Mouse (Mus musculus) kidney, adult 11 months (tissue): ENCODE results near the gene Nop2.

Experiments
- DNase-seq: peaks from one replicate; pipeline ENCODE4 v3.0.0; 2022

Nop2 gene

GRCm38 (mm10) chr6:125131302-125132156 is at the start of gene Nop2:
Nop2 (plus strand) TSS chr6:125131909.
- DNase-seq: peak; percentile 88

DNA sequence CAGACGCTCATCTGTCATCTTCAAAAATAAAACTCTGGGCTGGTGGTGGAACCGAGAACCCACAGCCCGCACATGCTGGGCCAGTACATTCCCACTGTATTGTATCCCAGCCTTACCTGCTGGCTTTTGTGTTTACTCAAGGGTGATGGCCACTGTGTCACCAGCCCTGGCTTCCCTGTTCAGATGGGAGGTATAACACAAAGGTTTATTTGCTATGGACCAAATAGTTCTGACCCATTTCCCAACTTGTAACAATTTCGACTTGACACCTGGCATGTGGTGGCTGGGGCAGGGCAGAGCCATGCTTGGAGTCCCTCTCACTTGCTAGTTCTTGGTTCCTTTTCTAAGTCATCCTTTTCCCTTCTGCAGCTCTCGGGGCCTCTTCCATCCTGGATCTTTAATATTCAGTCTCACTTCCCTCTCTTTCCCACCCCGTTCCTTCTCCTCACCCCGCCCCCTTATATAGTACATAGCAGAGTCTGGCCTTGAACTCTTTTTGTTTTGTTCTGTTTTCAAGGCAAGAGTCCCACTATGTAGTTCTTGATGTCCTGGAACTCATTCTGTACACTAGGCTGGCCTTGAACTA is 48.8 kb upstream of the Nop2 start:
- no peak for DNase-seq

DNA sequence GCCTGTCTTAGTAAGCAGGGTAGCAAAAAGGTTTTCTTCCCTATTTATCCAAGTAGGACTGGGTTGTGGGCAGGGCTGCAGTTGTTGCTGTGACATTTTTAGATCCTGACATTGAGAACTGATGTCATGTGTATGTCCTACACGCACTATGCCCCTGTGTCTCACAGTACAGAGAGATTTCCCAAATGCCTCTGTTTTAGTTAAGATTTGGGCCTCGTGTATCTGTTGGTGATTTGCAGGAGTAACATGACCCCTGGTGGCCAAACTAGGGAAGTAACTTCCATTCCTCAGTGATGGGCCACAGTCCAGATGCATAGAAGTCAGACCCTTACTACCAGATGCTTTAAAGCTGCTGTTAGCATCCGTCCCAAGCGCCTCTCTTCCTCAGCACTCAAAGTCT is 47.3 kb upstream of the Nop2 start:
- no peak for DNase-seq

GRCm38 (mm10) chr6:125087937-125088336 is 43.8 kb upstream of the Nop2 start:
- no peak for DNase-seq

DNA sequence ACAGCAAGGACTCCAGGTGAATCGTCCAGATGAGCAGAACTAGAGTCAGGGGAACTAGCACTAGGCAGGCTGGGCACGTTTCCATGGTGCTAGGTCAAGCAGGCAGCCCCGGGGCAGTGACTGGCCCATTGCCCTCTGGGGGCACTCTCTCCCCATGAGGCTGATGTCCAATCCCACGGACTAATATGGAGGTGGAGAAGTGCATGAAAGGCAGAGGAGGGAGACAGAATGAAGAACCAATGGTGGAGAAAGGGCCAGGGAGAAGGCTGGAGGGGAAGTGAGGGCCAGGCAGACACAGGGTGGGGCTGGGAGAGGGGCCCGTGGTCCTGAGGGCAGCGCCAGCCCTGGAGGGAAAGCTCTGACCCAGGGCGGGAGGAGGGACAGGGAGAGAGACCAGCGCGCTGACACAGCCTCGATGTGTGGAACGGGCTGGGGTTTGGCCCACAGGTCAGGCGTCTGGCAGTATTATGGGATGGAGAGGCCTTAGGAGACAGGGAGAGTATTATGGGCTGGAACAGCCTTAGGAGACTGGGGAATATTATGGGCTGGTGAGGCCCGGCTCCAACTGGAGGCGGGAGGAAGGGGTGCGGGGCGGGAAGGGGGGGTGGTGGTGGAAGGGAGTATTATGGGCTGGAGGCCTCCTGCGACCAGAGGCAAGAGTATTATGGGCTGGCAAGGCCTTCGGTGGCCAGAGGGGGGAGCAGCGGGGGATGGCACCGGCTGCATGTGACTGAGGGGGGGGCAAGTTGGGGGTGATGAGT is 43.0 kb upstream of the Nop2 start:
- DNase-seq: peak; percentile 93

GRCm38 (mm10) chr6:125089521-125090321 is 42.0 kb upstream of the Nop2 start:
- peak; percentile 88 for DNase-seq

DNA sequence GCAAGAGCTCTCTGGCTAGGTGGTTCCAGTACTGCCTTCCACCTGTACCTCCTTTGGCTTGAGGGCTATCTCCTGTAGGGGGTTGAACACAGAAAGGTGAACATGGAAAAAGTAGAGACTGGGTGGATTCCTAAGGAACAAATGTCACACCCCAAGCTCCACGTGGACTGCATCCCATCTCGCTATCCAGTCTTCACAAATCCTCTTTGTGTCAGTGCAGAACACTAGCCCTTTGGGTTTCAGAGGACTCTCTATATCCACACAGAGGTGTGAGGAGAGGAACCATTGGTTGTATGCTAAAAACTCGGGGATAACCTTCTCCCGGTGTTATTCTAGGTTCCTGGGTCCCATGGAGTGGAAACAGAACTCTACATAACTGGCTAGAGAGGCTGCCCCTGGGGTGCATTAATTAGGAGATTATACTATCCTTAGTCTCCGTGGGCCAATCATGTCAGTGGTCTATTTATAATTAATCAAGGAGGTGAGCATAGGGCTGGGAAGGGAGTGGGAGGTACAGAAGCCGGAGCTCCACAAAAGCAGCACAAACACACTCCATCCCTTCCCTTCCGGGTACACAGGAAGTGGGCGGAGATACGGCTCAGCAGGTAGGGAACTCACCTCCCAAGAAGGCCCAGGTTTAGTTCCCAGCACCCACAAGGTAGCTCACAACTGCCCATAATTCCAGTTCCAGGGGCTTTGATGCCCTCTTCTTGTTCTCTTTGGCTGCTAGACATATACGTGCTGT is 41.2 kb upstream of the Nop2 start:
- DNase-seq: no peak

GRCm38 (mm10) chr6:125092372-125092771 is 39.3 kb upstream of the Nop2 start:
- DNase-seq: no peak

- DNase-seq: no peak
Observed at GRCm38 (mm10) chr6:125094843-125095242, 36.9 kb upstream of the Nop2 start.

- peak; percentile 92 for DNase-seq
Observed at GRCm38 (mm10) chr6:125095391-125096278, 36.1 kb upstream of the Nop2 start, which contains the start of gene Chd4. Chd4 (plus strand) TSS chr6:125095981.

- no peak for DNase-seq
Observed at GRCm38 (mm10) chr6:125096279-125096596, 35.5 kb upstream of the Nop2 start.

DNA sequence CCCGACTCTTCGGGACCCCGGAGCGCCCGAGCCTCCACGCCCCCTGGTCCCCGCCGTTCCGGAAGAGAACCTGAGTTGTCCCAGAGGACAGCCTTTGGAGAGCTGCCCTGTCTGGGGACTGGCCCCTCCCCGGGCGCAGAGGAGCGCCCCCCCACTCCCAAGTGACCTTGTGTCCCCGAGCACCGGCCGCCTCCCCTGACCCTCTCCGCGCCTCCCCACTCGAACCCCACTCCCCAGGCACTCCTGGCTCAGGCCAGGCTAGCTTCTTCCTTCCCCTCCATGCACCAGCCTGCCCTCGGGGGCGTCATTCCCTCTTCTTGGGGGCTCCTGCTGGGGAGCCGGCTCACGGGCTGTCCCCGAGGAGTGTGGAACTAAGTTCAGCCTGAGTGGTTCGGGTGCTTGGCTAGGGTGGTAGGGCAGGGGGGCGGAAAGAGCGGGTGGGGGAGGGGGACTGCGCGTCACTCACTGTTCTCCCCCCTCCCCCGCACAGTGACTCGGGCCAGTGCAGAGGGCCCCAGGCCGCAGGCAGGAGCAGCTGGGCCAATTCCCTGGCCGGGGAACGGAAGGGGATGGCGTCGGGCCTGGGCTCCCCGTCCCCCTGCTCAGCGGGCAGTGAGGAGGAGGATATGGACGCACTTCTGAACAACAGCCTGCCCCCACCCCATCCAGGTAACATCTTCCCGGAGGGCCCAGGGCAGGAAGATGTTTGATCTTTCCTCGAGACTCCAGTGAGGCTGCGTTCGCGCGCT is 34.9 kb upstream of the Nop2 start:
- DNase-seq: peak; percentile 69

GRCm38 (mm10) chr6:125097346-125097689 is 34.4 kb upstream of the Nop2 start:
- DNase-seq: no peak

DNA sequence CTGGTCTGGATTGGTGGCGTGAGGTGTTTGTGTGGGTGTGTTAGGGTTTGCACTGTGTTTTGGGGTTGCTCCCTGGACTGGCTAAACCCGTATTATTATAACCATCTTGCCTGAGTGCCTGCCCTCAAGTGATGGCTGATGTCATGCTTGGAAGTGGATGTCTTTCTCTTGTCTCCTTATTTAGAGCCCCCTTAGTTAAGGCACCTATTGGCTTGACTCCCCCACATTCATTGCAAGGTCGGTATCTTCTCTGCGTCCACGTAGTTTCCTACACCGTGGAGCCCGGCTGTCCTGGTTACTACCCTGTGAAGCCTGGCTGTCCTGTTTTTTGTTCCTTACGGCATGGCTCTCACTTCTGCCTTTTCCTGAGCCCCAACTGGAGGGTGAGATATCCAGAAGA is 33.8 kb upstream of the Nop2 start:
- no peak for DNase-seq

DNA sequence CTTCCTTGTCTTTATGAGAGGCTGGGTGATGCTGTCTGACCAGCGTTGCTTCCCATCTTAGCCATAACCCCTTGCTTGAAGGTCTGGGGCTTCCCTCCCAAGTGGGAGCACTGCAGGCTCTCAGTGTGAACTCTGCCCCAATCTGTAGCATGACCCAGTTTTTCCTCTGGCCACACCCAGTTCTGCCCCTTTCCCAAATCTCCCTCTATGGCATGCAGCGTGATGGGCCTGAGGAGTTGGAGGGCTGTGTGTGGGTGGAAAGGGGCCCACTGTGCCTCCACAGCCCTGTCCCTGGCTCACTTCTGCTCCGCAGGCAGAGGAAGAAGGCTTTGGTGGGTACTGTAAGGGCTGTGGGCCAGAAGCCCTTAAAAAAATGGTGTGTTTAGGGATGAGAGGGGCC is 33.2 kb upstream of the Nop2 start:
- no peak for DNase-seq

DNA sequence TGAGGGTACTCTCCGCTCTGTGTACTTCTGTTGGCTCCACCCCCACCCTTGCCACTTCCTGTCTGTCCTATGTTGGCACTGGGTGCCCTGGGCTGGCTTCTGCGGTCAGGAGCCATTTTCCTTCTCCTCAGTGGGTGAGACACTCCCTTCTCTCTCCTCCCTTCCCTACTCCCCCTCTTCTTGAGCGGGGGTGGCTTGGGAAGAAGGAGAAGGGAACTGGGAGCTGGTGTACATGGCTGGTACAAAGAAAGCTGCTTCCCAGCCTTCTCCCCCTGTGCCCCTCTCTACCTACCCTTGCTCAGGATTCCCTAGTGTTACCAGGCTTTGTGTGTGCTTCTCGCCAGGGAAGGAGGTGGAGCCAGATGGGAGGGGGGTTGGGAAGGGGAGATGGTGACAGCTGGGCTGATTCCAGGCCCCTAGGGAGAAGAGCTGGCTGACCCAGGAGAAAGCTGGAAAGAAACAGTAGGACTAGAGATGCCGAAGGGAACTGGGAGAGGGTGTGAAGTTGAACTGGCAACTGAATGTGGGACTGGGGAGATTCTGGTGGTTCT is 32.2 kb upstream of the Nop2 start:
- no peak for DNase-seq

DNA sequence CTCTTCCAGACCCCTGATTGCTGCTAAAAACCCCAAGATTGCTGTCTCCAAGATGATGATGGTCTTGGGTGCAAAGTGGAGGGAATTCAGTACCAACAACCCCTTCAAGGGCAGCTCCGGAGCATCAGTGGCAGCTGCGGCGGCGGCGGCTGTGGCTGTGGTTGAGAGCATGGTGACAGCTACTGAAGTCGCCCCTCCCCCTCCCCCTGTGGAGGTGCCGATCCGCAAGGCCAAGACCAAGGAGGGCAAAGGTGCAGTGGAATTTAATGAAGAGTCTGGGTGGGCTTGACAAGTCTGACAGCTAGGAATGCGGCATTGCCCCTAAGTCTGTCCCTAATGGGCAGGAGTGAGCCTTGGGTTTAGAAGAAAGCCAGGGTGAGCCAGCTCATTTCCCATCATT is 30.3 kb upstream of the Nop2 start:
- no peak for DNase-seq

DNA sequence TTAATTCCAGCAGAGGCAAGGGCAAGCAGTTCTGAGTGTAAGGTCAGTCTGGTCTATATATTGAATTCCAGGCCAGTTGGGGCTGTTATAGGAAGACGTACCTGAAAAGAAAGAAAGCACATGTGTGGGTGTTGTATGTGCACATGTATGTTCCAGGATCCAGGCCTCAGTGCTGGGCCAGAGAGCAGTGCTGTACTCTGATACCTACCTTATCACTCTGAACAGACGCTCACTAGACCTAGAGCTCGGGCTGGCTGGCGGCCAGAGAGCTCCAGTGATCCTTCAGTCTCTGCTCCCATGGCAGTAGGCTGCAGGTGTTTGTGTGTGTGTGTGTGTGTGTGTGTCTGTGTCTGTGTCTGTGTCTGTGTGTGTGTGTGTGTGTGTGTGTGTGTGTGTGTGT is 27.5 kb upstream of the Nop2 start:
- no peak for DNase-seq

- no peak for DNase-seq
Observed at GRCm38 (mm10) chr6:125107705-125108104, 24.0 kb upstream of the Nop2 start.

GRCm38 (mm10) chr6:125109371-125109770 is 22.3 kb upstream of the Nop2 start:
- no peak for DNase-seq
